Mouse (Mus musculus) heart, postnatal 36 days (tissue): ENCODE results near the gene C1qtnf6. TPM values are rescaled to one million over a fixed set of nuclear protein-coding genes. Genes with fewer than 3 reads are reported as not detected.

Experiments used
- DNase-seq, 2 experiments: peaks; one replicate each; pipeline ENCODE4 v3.0.0; 2021 to 2022
- intact Hi-C: fragments of 180-260 bp; cut with DNase I; formaldehyde crosslinking; loops from one replicate; pipeline ENCODE4 v1.15.1; 2025
- total RNA-seq, 2 experiments: library from RNA; stranded (reverse); gene quantifications; 2 replicates each; pipeline ENCODE4 v1.2.3; 2021

Gene C1qtnf6
- total RNA-seq, 2 experiments from 2014 or later, result 26.2 to 41.8 TPM

DNA sequence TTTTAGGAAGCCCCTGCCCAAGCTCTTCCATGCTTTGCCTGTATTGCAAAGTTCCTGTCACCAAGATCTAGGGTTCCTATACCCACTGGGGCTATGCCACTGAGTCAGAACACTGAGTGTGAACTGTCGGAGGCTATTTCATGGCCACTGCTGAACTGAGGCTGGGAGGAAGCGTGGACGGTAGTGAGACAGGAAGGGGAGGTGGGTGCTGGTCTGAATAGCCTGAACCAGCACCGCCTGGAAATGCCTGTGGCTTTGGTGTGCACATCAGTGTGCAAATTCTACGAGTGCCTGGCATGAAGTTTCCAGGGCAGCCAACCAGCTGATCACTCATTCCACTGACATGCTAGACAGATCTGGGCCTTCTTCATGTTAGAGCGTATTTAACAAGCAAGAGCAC is 9.3 kb downstream of the C1qtnf6 start:
- intact Hi-C loops, result no loop called here
- DNase-seq, result no peak

DNA sequence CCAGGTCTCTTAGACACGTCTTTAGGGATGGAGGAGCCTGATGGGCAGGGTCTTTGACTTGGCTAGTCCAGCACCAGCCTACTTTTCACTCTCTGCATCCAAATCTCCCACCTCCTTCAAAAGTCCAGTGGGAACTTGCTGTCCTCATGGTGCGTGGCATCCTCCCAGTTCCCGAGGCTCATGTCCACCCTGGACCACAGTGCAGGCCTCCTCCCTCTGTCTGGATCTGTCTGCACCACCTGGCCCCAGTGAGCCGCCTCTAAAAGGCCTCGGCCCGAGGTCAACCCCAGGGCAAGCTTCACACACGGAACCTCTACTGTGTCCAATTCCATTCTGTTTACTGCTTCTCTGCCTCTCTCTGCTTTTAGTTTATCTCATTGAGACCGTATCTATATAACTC is 9.9 kb downstream of the C1qtnf6 start:
- DNase-seq, result no peak

DNA sequence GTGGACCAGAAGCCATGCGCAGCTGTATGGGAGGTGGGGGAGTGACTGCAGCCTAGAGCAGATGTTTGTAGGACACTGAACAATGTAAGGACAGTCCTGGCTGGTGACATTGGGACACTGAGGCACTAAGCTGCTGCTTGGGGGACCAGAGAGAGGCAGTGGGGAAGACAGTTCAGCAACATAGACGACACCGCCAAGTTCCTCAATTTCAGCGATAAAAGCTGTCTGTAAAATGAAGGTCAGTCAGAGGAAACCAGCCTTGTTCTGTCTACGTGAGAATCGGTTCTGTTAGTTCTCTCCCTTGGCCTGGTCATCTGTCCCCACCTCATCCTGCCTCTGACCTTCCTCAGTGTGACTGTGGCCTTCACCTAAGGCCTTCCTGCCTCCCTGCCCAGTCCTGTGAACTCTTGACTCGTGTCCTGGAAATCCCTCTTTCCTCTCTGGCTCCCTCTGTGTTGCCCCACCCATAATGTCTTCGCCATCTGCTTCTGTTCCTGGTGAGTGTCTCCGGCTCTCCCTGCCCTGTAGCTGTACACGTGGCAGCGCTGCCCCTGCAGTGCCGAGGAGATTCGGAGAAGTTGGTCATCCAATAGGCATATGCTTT is 11.0 kb downstream of the C1qtnf6 start:
- intact Hi-C loops, result loop anchor here (1.0 kb wide), 1 partner anchor 9 kb away; no protein-coding TSS in a partner anchor
- DNase-seq, result peak; percentile 68 to 70

More for the DNA sequence above, 9.9 kb downstream of the C1qtnf6 start:
- intact Hi-C loops, result no loop called here

DNA sequence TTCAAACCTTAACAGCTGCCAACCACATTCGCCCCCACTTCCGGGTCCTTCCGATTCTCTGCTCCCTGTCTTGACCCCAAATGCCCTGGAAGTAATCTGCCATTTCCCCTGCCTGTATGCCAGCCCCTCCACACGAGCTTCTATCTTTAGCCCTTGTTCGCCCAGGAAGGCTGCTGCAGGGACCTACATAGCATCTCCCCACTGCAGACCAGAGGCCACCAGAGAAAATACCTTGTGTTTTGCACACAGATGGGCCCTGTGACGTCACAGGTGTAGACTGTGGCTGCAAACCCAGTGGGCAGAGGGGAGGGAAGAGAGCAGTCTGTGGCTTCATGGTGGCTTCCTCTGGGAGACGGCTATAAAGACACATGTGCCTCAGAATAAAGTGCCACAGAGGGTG is 13.0 kb downstream of the C1qtnf6 start:
- intact Hi-C loops, result no loop called here
- DNase-seq, result no peak

DNA sequence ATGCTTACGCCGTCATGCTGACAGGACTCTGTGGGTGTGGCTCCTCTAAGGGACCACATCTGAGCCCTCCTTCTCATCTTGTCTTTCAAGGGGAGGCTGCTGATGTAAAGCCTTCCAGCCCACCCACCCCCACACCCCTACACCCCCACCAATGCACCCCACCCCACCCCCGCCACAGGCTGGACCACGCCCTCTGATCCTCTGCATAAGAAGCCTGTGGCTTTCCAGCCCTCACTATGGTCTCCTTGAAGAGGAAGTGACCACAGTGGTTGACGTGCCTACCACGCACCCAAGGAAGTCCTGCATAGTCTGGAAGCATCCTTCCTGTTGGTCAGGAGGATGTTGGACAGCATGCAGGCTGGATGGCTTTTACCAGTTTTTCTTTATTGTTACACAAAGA is 15.5 kb downstream of the C1qtnf6 start:
- intact Hi-C loops, result no loop called here
- DNase-seq, result no peak

DNA sequence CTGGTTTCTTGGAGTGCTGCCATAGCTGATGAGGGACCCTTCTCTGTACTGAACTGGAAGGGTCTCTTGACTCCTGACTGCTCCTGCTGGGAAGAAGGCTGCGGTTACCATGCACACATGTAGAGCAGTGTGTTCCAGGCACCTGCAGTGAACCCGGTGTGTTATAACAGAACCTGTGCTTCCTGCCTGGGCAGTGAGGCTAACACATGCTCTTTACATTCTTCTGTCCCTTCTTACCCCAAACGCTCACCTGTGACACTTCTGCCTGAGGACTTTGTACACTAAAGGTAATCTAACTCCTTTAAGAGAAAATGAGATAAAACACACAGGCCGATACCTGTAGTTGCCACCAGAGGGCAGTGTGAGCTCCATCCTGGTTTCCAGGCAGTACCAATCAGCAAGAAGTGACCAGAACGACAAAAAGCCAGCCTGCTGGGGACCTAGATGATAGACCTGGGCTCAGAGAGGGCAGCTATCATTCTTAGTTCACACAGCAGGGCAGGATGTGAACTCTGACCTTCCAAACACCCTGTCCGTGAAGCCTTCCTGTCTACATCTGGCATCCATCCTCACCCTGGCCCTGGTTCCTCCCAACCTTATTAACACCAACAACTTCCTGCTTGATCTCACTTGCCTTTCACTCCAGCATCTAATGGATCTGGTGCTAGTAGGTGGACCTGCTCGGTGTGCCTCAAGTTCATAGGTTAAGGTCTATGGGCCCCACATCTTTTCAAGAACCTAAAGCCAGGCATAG is 16.6 kb downstream of the C1qtnf6 start:
- intact Hi-C loops, result loop anchor here (1.0 to 5.0 kb wide), 3 partner anchors 18 to 68 kb away; no protein-coding TSS in a partner anchor
- peak; percentile 85 to 86 for DNase-seq

DNA sequence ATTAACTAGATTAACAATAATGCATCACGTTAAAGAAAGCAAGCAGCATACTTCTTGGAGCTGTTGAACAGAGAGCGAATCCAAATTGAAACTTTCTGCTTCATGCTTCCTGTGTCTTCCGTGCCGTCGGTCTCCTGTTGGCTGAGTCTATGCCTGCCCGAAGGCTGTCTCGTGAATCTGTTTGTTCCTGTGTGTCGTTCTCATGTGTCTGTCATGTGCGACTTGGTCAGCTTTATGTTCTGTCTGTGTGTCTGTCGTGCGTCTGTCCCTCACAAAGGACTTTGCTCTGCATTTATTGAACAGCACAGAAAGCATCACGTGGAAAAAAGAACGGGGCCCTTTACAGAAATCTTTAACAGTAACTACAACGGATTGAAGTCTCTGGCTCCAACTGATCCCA is 18.2 kb downstream of the C1qtnf6 start:
- no peak for DNase-seq
- intact Hi-C loops, result loop anchor here (5.0 kb wide), 1 partner anchor 66 kb away; no protein-coding TSS in a partner anchor

DNA sequence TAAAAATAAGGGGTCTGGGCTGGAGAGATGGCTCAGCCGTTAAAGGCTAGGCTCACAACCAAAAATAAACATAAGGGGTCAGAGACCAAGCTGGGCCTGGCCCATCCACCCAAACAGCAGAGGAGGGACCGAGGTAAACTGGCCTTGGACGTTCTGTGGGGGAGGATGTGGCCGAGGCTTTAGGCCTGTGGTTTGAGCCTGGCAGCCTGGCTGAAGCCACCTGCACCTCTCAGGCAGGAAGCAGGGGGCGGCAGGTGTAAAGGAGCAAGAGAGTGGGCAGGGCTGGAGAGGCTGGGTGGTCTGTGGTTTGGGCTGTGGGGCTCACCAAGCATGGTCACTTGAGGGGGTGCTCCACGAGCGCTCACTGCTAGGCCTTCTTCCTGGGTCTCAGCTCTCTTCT is 19.3 kb downstream of the C1qtnf6 start:
- intact Hi-C loops, result loop anchor here (5.0 kb wide), 1 partner anchor 65 kb away; no protein-coding TSS in a partner anchor
- no peak for DNase-seq

DNA sequence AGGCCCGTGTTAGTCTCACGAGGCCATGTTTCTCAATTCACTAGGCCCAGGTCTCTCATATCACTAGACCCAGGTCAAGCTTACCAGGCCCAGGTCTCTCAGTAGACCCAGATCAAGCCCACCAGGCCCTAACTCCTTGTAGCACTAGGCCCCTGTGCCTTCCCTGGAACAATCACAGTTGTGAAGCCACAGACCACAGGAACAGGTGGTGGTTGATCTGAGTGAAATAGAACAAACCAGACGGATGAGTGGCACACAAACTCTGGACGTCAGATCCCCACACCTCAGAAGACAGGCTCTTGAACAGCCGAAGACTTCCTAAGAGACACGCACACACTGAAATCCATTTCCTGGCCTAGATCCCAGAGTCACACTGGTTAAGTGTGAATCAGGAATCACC is 20.5 kb downstream of the C1qtnf6 start:
- intact Hi-C loops, result loop anchor here (5.0 kb wide), 1 partner anchor 63 kb away; no protein-coding TSS in a partner anchor
- DNase-seq, result no peak

DNA sequence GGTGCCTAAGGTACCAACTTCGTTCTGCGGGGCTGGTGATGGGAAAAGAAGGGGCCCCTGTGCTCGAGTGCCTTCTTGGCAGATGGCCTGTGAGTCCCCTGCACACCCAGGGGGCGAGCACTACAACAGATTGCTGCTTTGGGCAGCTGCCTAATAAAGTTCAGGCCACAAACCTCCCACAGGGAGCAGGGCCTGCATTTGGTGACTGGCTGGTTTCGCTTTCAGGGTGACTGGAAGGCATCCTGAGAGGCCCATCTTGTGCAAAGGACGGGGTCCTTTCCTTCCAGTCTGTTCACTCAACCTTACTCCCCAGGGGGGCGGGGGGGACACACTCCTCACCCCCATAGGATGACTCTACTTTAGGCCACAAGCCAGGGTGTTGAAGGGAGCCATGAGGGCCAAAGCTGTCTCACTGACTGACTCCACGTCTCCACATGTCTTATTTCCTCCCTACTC is 21.1 kb downstream of the C1qtnf6 start:
- intact Hi-C loops, result loop anchor here (5.0 kb wide), 1 partner anchor 63 kb away; no protein-coding TSS in a partner anchor
- DNase-seq, result no peak

DNA sequence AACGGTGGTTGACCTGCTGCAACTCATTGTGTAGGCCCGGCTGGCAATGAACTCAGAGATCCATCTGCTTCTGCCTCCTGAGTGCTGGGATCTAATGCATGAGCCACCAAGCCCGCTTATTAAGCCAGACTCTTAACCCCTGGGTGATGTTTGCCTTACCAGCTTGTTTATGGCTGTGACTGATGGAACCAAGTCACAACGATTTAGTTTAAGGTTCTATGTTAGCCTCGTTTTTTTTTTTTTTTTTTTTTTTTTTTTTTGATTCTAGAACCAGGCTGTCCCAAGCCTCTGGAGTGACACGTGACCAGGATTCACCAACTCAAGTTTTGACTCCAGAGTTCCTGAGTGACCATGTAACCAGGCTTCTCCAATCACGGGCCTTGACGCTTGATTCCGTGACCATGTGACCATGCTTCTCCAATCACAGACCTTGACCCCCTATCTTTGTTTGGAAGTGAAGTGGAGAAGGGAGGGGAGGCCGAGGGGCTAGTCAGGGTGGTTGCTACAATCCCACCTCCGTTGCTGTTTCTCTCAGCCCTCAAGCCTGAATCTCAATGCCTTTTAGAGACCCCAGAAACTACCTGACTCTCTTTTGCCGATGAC is 21.8 kb downstream of the C1qtnf6 start:
- intact Hi-C loops, result no loop called here

DNA sequence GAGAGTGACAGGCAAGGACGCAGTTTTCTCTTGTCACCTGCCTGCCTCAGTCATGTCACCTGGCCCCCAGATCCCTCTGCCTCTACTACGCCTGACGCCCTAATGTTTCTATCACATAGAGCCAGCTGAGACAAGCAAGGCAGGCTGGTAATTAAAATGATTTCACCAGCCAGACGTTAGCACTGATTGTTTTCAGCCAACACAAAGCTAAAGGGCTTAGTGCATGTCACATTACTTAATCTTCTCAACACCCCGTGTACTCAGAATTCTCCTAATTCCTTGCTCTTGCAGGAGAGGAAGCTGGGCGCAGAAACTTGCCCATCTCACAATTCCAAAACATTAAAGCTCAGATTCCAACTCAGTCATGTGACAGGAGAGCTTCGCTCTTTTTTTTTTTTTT is 22.8 kb downstream of the C1qtnf6 start:
- no peak for DNase-seq
- intact Hi-C loops, result no loop called here

More for the DNA sequence above, 21.8 kb downstream of the C1qtnf6 start:
- DNase-seq, result no peak

DNA sequence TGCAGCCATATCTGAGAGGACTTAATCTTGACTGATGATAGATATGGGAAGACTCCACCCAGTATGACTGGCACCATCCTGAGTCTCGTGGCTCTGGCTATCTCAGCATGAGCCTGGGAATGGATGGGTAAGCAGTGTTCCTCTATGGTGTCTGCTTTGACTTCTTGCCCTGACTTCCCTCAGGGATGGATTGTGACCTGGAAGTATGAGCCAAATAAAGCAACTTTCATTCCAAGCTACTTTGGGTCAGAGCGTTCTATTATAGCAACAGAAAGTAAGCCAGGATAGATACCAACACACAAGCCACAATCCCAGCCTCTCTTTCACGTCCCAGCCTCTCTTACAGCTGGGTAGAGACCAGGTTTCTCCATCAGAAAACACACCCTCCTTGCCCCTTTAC is 25.7 kb downstream of the C1qtnf6 start:
- no peak for DNase-seq
- intact Hi-C loops, result no loop called here

DNA sequence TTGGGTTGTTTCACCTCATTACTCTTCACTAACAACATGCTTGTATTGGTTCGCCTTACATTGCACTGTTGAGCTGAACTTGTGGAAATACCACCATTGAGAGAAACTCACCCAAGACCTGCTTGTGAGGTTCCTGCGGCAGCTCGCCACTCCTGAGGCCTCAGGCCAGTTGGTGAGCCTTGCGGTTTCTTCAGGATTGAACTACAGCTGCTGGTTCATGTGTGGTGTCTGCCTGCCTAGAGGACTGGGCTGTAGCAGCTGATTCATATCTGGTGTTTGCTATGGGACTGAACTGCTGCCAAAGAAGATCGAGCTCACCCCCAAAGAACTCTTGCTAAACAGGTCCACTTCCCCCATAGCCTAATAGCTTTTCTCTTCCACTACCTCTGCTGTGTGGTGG is 26.4 kb downstream of the C1qtnf6 start:
- intact Hi-C loops, result no loop called here

DNA sequence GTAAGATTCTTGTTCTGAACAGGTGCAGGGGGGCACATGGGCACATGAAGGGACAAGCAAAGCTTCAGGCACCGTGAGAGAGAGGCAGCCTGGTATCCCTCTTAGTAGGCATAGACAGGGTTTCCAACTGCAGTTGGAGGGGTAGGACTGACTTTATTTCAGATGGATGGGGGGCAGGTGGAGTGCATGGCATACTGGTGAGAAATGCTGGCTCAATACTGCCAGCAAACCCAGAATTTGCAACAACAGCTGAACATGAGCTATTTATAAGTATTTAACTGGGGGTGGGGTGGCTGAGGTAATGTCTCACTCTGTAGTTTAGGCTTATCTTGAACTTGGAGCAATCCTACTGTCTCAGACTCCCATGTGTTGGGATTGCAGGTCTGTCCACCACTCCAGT is 27.2 kb downstream of the C1qtnf6 start:
- no peak for DNase-seq
- intact Hi-C loops, result no loop called here

More for the DNA sequence above, 26.4 kb downstream of the C1qtnf6 start:
- DNase-seq, result no peak

DNA sequence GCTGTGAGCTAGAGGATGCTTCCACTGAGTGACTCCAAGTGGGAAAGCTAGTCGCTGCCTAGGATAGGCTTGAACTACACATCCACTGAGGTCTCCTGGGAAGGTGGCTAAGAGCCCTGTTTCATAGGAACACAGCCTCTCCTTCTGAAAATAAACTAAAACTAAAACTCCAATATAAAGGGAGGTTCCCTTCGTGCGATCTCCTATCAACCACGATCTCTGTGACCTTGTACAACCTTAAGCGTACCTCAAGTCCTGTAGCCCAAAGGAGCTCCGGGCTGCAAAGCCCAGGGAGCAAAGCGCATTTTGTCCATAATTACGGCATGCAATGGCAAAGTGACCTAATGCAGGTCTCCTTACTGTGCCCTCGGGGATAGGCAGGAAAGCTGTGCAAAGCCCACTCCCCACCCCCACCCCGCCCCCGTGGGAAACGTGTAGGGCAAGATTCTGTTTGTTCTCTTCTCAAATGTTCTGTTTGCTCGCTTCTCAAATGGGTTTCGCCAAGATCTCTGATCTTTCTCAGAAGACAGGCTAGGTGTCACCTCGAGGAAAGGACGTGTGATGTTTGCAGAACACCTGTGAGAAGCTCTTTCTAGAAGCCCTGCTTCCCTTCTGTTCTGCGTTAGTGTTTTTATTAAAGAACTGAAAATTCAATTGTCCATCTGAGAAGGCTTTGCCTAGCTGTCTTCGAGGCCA is 28.6 kb downstream of the C1qtnf6 start:
- intact Hi-C loops, result no loop called here
- DNase-seq, result no peak

DNA sequence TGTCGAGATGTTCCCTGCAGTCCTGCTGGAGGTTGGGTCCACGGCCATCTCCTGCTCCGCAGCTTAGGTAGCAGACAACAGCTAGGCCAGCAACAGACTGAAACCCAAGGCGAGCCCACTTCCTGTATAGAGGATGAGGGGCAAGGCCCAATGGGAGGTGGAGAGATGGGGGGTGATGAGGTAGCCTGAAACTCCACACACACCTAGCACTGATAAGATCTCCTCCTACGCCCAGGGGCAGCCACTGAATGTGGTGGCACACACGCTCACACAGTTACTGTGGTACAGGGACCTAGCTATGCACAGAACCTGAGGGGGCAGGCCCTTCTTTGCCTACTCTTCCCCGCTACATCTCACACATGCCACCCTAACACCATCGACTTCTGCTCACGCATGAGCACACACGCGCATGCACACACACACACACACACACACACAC is 36.2 kb downstream of the C1qtnf6 start, which contains the start of gene Il2rb:
Il2rb (minus strand) TSS at position 304 of the 439 bp plus-strand sequence.
- DNase-seq, result no peak
- intact Hi-C loops, result no loop called here

DNA sequence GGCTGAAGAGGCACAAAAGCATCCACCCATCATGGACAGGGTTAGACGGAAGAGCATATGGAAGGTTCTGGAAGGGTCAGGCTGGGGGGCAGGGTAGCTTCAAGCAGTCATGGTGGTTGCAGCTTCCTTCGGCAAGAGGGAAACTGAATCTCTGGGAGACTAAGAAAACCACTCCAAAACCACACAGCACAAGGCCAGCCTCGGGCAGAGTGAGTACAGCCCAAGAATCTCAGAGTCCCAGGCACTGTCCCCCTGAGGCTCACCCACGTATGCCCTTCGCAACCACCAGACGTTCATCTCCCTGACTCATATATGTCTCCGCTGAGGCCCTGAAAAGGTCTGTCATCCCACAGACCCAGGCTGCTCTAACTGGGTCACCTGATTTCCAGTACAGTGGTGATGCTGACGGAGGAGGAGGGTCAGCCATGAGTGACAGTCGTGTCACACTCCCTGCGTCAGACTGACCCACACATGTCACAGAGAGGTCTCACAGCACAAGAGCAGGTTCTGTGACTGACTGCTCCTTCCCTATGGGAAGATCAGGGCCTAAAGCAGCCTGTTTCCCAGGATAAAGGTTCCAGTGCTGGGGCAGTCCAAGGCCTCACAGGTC is 37.7 kb downstream of the C1qtnf6 start:
- intact Hi-C loops, result no loop called here
- DNase-seq, result no peak

DNA sequence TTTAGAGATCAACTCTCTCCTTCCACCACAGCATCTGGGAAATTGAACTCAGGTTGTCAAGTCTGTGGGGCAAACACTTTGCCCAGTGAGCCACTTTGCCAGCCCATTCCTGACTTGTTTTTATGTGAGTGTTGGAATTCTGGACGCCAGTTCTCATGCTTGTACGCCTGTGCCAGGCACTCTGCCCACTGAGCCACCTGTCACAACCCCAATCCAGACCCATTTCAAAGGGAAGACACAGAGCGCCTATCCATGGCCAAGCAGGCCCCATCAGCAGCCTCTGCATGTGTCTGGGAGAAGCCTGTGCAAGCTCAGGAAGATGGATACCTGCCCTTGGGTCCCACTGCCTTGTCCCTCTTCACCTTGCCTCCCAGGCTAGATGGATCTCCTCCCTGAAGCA is 39.9 kb downstream of the C1qtnf6 start:
- intact Hi-C loops, result no loop called here
- no peak for DNase-seq

DNA sequence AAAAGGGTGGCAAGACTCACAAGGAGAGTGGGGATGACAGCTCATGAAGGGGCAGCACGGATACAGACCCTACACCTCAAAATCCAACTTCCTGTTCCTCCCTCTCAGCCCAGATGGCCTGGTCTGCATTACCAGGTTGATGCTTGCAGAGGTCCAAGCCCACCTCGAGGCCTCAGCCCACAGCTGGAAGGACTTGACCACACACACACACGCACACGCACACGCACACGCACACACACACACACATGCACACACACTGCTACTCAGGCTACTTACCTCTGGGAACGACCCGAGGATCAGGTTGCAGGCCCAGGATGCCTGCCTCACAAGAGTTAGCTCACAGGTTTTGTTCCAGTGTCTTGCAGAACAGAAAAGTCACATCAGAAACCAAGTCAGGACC is 41.3 kb downstream of the C1qtnf6 start:
- intact Hi-C loops, result no loop called here
- no peak for DNase-seq
